Mouse (Mus musculus): ENCODE measurements around the gene Olfr1375.
"Not testable (repeated sequence)": the region's sequence is repeated elsewhere in the genome, so short reads cannot be mapped to it uniquely, and the experiment has no call there.

Olfr1375 gene

DNA sequence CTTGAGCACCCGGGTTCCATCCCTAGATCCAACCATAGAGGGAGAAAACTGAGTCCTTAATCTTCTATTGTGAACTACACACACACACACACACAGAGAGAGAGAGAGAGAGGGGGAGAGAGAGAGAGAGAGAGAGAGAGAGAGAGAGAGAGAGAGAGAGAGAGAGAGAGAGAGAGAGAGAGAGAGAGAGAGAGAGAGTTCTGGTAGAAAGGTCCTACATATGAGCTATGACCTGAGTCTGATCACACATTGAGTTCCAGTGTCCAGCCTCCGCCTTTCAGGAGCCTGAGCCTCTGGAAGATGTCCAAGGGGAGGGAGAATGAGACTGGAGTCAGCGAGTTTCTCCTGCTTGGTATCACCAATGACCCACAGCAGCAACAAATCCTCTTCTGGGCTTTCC lies at the start of gene Olfr1375:
Olfr1375 (plus strand) TSS at position 301 of the 400 bp plus-strand sequence.
- not testable (repeated sequence) for DNase-seq (ENCODE audit: low spot score)

DNA sequence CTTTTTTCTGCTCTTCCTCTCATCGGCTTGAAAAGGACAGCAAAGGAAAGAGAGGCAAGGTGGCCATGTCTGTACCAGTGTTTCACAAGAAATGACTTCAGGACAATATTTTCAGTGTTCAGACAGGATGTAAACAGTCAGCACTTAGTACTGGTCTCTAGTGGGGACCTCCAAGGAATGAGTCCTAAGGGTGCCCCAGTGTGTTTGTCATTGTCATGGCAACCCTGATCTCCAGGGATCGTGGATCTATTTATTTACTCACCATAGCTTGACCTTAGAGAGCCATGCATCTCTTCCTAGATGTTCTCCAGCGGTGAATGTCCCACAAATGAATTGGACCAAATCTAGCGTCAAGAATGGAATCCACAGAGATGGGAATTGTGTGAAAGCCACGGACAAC lies 44.6 kb upstream of the Olfr1375 start, which contains the start of gene Olfr51:
Olfr51 (plus strand) TSS at position 301 of the 400 bp plus-strand sequence.
- no peak for DNase-seq (ENCODE audit: low spot score)

DNA sequence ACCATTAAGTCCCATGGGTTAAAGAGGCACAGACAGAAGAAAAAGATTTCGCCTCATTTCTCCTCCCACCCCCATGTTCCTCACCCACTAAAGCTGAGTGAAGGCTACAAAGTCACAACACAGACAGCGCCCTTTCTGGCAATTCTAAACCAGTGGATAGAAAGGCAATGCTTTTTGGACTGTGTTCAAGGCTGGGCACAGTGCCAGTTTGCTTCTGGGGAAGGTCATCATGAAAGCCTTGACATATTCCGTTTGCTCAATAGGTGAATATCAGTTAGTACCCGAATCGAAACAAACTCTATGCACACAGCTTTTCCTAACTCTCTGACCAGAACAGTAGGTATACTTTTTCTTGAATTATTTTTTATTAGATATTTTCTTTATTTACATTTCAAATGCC lies 36.1 kb upstream of the Olfr1375 start:
- no peak for DNase-seq (ENCODE audit: low spot score)

DNA sequence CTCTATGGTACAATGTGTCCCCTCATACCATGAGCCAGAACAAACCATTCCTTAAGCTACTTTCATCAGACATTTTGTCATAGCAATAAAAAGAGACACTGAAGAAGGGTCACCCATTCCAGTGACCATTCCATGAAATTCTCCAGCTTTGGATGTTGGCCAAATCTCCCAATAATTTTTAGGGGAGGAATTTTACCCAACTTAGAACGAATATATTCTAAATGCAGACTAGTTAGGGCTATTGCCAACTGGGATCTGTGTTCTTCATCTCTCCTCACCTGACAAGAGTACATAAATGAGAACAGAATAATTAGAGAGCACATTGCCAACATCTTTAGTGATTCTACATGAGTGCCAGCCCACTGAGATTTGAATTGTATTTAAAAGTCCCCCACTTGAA lies 34.0 kb upstream of the Olfr1375 start, which contains the start of gene Olfr54:
Olfr54 (plus strand) TSS at position 301 of the 400 bp plus-strand sequence.
- no peak for DNase-seq (ENCODE audit: low spot score)

DNA sequence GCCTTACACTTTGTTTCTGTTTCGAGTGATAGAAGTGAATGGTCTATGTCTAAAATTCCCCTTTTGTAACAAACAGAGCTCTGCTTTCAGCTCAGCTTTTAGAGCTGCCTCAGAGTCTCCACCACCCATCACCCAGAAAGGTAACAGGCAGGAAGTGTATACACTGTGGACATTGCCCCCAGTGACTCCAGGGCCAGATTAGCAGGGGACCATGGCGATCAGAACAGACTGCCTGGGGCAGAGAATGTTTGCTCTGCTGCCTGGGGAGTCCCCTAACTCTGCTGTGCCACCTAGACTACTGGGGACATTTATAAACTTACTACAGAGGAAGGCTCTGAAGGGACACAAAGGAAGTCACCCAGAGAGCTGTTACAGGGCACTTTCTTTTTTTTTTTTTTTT lies 31.6 kb upstream of the Olfr1375 start:
- no peak for DNase-seq (ENCODE audit: low spot score)

DNA sequence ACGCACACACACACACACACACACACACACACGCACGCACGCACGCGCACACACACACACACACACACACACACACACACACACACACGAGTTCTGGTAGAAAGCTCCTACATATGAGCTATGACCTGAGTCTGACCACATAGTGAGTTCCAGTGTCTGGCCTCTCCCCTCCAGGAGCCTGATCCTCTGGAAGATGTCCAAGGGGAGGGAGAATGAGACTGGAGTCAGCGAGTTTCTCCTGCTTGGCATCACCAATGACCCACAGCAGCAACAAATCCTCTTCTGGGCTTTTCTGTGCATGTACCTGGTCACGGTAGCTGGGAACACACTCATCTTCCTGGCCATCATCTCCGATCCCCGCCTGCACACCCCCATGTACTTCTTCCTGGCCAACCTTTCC lies 21.1 kb upstream of the Olfr1375 start:
- not testable (repeated sequence) for DNase-seq (ENCODE audit: low spot score)

DNA sequence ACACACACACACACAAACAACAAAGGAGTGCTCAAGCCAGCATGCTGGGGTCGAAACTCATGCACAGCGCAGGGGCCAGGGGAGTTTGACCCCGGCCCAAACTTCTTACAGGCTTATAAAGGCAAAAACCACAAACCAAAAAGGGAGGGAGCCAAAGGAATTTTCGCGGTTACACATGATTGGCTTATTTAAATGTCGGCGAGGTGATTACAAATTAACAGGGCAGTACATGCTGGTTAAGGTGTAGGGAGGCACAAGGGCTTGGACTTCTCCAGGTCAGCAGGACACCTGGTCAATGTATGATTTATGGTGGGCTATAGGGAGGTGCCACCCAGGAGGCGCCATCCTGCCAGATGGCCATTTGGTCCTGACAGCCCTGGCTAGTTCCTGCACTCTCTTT lies 18.5 kb upstream of the Olfr1375 start:
- DNase-seq (ENCODE audit: low spot score), result not testable (repeated sequence)

DNA sequence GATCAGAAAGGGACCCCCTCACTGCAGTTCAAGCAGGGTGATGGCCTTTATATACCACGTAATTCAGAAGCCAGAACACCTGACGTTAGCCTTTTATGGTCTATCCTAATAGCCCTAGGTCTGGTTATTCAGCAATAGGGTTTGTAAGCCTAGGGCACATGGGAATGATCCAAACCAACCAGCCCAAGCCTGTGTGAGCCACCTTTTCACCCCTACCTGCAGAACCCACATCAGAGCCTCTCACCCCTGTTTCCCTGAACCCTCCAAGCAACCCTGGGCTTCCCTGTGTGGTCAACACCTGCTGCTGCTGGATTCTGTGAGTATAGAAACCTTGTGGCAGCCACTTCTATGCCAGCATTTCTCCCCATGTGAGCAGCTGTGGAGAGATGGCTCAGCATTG lies 17.7 kb upstream of the Olfr1375 start:
- no peak for DNase-seq (ENCODE audit: low spot score)

DNA sequence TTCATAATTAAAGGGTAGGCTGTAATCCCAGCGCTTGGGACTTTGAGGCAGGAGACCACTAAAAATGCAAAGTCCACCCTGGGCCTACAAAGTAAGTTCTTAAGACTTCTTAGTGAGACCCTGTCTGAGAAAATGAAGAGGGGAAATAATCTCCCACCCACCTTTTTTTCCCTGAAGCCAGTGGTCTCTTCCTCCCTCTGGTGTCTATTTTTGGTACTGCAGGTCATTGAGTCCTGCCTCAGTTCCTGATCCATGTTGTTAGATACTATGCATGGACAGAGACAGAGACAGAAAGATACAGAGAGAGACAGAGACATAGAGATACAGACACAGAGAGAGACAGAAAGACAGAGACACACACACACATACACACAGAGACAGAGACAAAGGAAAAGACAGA lies 15.1 kb upstream of the Olfr1375 start:
- DNase-seq (ENCODE audit: low spot score), result no peak

DNA sequence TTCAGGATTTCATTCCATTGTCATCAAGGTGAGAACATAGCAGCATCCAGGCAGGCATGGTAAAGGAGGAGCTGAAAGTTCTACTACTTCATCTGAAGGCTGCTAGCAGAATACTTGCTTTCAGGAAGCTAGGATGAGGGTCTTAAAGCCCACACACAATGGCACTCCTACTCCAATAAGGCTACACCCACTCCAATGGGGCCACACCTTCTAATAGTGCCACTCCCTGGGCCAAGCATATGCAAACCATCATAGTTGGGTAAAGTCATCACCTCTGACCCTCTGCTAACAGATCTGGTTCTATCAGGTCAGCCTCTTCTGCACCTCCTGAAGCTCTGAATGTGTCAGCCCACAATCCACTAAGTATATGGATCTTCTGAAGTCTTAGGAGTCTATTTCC lies 13.8 kb upstream of the Olfr1375 start:
- DNase-seq (ENCODE audit: low spot score), result not testable (repeated sequence)

DNA sequence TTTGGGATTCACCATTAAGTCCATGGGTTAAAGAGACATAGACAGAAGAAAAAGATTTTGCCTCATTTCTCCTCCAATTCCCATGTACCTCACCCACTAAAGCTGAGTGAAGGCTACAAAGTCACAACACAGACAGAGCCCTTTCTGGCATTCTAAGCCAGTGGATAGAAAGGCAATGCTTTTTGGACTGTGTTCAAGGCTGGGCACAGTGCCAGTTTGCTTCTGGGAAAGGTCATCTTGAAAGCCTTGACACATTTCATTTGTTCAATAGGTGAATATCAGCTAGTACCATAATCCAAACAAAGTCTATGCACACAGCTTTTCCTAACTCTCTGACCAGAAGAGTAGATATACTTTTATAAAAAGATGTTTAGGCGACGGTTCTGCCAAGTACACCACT lies 12.0 kb upstream of the Olfr1375 start:
- DNase-seq (ENCODE audit: low spot score), result no peak

DNA sequence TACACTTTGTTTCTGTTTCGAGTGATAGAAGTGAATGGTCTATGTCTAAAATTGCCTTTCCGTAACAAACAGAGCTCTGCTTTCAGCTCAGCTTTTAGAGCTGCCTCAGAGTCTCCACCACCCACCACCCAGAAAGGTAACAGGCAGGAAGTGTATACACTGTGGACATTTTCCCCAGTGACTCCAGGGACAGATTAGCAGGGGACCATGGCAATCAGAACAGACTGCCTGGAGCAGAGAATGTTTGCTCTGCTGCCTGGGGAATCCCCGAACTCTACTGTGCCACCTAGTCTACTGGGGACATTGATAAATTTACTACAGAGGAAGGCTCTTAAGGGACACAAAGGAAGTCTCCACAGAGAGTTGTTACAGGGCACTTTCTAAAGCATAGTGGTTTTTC lies 3.1 kb upstream of the Olfr1375 start:
- DNase-seq (ENCODE audit: low spot score), result not testable (repeated sequence)

DNA sequence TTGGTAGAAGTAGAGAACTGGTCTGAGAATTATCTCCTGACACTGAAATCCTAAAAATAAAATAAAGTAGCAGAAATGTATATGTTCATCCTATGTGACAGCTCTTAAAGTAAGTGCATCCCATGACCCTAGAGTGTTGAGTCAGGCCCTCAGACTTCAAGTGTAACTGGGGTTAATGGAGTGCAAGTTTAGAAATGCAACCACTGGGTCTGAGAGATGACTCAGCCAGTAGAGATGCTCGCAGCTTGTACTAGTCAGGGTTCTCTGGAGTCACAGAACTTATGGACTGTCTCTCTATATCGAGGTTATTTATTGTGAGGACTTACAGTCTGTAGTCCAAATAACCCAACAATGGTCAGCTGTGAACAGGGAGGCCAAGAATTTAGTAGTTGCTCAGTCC lies 3.8 kb downstream of the Olfr1375 start:
- no peak for DNase-seq (ENCODE audit: low spot score)

DNA sequence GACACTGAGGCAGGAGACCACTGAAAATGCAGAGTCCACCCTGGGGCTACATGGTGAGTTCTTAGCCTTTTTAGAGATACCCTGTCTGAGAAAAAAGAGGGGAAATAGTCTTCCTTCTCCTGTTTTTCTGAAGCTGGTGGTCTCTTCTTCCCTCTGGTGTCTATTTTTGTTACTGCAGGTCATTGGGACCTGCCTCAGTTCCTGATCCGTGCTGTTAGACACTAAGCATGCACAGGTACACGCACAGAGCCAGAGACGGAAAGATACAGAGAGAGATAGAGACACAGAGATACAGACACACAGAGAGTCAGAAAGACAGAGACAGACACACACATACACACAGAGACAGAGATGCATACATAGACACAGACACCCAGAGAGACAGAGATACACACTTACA lies 5.3 kb downstream of the Olfr1375 start:
- no peak for DNase-seq (ENCODE audit: low spot score)

DNA sequence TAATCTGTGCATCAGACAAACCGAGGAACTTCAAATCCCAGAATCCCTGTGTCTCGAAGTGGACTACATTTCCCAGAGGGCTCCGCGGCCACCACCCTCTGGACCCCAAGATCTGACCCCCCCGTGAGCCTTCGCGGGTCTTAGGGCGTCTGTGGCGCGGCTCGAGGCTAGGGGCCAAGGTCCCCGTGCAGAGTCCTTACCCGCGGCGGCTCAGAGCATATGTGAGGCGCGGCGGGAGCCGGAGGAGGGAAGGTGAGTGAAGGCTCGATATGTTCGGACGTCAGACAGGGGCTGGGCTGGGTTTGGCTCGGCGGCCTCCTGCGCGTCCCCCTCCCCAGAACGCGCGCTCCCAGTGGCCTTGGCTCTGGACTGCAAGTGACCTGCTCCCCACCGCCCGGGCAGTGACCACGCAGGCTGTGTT lies 11.3 kb downstream of the Olfr1375 start, which contains the start of gene Zfp354a:
Zfp354a (plus strand) TSS at position 107 of the 421 bp plus-strand sequence.
- DNase-seq (ENCODE audit: low spot score), result no peak

DNA sequence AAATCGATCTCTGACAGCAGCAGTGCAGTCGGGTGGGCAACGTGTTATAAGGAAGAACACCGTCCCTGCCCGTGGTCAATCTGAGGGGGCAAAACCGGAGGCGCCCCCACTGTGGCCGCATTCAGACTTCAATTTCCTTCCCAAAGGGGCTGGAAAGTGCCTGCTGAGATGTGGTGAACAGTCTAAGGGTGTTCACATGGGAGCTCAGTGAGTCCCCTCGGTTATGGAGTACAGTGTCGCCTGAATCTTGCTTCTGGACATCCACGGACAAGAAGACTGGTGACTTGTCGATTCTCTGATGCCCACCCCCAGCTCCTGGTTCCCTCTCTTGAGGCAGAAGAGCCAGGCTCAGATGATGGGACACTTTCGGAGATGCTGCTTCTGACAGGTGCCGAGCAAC lies 11.7 kb downstream of the Olfr1375 start:
- DNase-seq (ENCODE audit: low spot score), result no peak

DNA sequence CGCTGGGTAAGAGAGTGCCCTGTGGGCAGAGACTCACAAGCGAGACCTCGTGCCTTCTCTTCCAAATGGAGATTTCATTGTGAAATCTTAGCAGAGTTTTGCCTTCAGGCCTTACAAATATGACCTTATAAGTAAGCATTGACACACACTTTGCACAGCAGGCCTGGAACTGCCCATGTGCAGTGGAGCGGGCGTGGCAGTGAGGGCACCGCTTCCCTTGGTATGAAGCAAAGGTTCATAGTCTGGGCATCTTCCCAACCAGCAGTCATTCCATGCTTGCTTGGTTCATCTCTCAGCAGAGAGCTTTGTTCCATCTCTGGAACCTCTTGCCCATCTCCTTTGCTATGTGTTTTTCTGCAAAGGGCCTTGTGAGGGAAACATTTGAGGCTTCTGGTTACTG lies 13.1 kb downstream of the Olfr1375 start:
- DNase-seq (ENCODE audit: low spot score), result no peak

DNA sequence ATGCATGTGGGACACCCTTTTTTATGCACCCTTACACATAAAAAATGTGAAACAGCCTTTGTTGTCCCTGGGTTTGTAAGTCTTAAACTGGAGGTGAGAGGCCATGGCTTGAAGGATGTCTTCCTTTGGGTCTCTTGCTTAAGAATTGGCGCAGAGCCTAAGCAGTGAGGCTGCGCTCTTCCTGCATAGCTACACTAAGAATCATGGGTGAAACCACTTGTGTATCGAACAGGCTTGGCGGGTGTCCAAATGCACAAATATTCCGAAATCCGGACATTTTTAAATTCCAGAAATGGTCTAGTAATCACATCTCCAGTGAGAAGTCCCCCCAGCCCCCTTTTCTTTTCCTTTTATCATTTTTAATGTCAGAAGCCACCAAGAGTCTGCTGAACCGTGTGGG lies 15.4 kb downstream of the Olfr1375 start:
- DNase-seq (ENCODE audit: low spot score), result no peak

DNA sequence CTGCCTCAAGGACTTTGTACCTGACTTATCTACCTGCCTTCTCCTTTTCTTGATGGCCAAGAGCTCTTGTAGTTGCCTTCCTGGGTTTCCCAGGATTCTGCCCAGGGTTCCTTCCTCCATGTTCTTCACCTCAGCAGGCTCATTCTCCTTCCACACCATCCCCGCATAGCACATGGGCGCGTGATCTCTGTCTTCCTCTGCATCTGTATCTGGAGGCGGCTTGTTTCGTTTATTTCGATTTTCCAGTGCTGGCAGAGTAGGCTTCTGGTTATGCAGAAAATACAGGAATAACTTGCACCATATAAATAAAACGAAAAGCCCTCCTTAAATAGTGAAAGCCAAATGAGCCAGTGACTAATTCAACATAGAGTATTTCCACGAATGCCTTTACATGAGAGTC lies 15.9 kb downstream of the Olfr1375 start:
- DNase-seq (ENCODE audit: low spot score), result no peak

DNA sequence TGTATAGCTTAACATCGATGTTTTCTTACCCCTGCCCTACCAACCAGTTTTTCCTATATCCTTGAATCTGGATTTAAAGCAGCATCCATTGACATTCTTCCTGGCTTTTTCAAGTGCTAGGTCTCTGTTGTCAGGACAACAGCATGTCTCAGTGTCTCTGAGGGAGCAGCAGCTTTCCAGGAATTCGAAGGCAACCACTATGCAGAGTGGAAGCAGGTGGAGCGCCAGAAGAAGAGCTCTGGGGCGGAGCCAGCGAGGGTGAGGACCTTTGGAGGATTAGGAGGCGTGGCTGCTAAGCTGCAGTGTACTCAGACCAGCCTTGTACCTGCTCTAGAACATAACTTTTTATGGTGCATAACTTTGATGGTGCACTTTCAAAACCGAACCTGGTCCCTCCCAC lies 36.6 kb downstream of the Olfr1375 start:
- DNase-seq (ENCODE audit: low spot score), result no peak

DNA sequence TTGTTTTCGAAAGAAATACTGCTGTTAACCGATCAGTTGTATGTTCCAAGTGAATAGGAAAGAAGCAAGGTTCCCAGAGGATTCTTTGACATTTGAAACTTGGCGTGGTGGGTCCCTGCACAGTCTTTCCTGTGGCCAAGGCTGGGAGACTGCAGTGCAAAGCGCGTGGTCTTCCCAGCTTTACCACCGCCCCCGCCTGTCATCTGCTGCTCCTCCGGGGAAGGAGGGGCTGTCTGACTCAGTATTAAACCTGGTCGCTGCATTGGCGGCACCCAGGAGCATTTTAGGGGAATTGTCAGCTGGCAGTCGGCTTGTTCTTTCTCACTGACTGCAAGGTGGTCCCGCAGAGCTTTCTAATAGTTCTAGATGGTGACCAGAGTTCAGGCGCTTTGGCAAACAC lies 37.4 kb downstream of the Olfr1375 start:
- no peak for DNase-seq (ENCODE audit: low spot score)
